21 mouse cellular contexts compared by ENCODE assay signal in genomic region chr5:53043716-53044115, GRCm38 (mm10). TPM values are rescaled to one million over a fixed set of nuclear protein-coding genes. Genes with fewer than 3 reads are reported as not detected.
"Had no signal": no experiment of that assay in that cellular context is flagged by ENCODE, and none has a peak within 500 bp of the region (broad histone marks: within the 10 kb centered on the region; RNA-seq: fewer than 3 reads in every experiment).

No protein-coding gene starts in this region.

- H3K9me3 ChIP-seq: limb, embryonic 12.5 days; limb, embryonic 15.5 days; liver, embryonic 13.5 days had no signal

- H3K27ac ChIP-seq: layer of hippocampus, adult 2 months; left cerebral cortex, adult 2 months; limb, embryonic 12.5 days; limb, embryonic 15.5 days; liver, embryonic 13.5 days had no signal

- DNase-seq: layer of hippocampus, postnatal 36 days; left cerebral cortex, postnatal 4 days; liver, embryonic 13.5 days; lung, adult 2 months; lung, postnatal 14 days; lung, postnatal 4 days; midbrain, embryonic 14.5 days; thymus, adult 18-20 months; thymus, postnatal 36 days had no signal

- H3K9ac ChIP-seq: limb, embryonic 12.5 days; limb, embryonic 15.5 days; liver, embryonic 13.5 days had no signal

- H3K4me2 ChIP-seq: limb, embryonic 12.5 days; limb, embryonic 15.5 days; liver, embryonic 13.5 days; midbrain, embryonic 11.5 days had no signal

- ATAC-seq: inflammation-experienced regulatory T-cells, adult 6 months had no signal

- H3K36me3 ChIP-seq: limb, embryonic 12.5 days; limb, embryonic 15.5 days; liver, embryonic 13.5 days had no signal

- H3K4me3 ChIP-seq: layer of hippocampus, adult 2 months; left cerebral cortex, adult 2 months; limb, embryonic 12.5 days; limb, embryonic 15.5 days; liver, embryonic 13.5 days had no signal

RNA-seq across cellular contexts. Expression of gene Slc34a2, which starts 5.8 kb away (rescaled TPM):
- total RNA-seq: layer of hippocampus, adult 2 months; layer of hippocampus, postnatal 36 days; left cerebral cortex, adult 2 months; left cerebral cortex, postnatal 10 days; megakaryocyte progenitor cell, adult 5-6 weeks; megakaryocyte-erythroid progenitor cell, adult 5-6 weeks had no signal
- polyA plus RNA-seq: inflammation-experienced regulatory T-cells, adult 6 months; limb, embryonic 12.5 days; midbrain, embryonic 11.5 days; midbrain, embryonic 14.5 days; neural tube, embryonic 11.5 days; neural tube, embryonic 14.5 days; spleen, adult 2 months had no signal
